Mouse (Mus musculus) olfactory bulb, adult 2 months (tissue): ENCODE results near the gene Rin1.
A peak's percentile ranks its signal among the peaks of the same experiment; 100 is the strongest.

ENCODE experiments used
- CTCF ChIP-seq: fragments of 200-500 bp; IDR thresholded peaks from 2 replicates; pipeline ENCODE4 v1.5.1; 2012; ENCODE audit warnings: low read depth, mild to moderate bottlenecking, low read length, moderate library complexity; ENCODE audit not compliant: insufficient read depth
- POLR2A ChIP-seq: fragments of 200-500 bp; IDR thresholded peaks from 2 replicates; pipeline ENCODE4 v1.6.1; 2012; ENCODE audit warnings: mild to moderate bottlenecking, low read depth, low read length, moderate library complexity; ENCODE audit not compliant: insufficient read depth

DNA sequence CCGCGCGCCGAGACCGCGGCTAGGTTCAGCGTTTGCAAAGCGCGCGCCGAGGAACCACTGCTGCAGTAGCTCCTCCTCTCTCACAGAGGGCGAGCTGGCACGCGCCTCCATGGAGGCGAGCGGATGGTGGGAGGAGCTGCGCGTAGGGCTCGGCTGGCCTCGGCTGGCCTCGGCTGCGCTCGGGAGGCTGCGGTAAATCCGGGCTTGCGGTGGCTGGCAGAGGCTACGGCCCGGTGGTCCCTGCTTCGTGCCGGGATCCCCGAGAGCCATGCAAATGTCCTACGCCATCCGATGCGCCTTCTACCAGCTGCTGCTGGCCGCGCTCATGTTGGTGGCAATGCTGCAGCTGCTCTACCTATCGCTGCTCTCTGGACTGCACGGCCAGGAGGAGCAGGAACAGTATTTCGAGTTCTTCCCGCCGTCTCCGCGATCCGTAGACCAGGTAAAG lies 11.5 kb upstream of the Rin1 start, which contains the start of the genes B4gat1 and AC124502.3:
- TF ChIP-seq POLR2A (peak; percentile 72), CTCF (no peak; the same call in 1 of the 2 replicates)
